Mouse (Mus musculus) heart, postnatal 25 days (tissue): ENCODE measurements around the gene Rbfox2. TPM values are rescaled to one million over a fixed set of nuclear protein-coding genes. Genes with fewer than 3 reads are reported as not detected.
A peak's percentile ranks its signal among the peaks of the same experiment; 100 is the strongest.

ENCODE experiments used
- DNase-seq: peaks from one replicate; pipeline ENCODE4 v3.0.0; 2022; ENCODE audit warnings: low spot score
- intact Hi-C: fragments of 180-260 bp; cut with DNase I; formaldehyde crosslinking; loops from one replicate; pipeline ENCODE4 v1.15.1; 2025
- total RNA-seq, 2 experiments: library from RNA; stranded (reverse); gene quantifications; 2 replicates each; pipeline ENCODE4 v1.2.3; 2021

The Rbfox2 gene
- total RNA-seq, 2 experiments from 2014 or later: 111 to 117 TPM

DNA sequence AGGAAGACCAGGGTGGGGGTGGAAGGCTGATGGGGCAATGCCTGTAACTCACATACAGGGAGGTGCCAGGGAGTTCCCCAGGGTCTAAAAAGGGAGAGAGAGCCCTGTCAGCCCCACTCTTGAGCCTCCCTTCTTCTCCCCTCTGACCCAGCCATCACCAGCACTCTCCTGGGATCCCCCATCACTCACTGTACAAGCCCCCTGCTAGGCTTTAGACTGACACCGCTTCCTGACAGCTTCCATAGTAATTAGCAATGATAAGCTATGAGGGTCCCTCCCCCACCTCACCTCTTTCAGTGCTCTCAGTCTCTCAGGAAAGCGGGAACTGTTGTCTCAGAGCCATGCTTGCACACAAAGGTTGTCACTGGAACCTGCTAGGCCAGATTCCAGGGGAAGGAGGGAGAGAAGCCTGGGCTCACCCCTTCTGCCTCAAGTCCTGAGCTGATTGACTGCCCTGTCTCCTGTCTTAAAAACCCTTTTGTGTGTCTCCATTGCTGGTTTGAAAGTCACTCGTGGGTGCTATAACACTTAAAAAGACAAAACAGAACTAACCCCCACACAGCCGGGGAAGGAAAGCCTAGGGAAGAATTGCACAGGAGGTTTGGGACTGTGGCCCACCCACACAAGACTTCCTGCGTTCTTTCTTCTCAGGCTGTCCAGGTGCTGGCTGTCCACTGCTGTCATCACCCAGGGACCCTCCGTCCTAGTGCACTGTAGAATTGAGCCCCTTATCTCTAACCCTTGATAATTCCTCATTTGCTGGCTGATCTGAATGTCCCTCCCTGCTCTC lies 250.6 kb downstream of the Rbfox2 start:
- intact Hi-C loops: no loop called here
- no peak for DNase-seq

DNA sequence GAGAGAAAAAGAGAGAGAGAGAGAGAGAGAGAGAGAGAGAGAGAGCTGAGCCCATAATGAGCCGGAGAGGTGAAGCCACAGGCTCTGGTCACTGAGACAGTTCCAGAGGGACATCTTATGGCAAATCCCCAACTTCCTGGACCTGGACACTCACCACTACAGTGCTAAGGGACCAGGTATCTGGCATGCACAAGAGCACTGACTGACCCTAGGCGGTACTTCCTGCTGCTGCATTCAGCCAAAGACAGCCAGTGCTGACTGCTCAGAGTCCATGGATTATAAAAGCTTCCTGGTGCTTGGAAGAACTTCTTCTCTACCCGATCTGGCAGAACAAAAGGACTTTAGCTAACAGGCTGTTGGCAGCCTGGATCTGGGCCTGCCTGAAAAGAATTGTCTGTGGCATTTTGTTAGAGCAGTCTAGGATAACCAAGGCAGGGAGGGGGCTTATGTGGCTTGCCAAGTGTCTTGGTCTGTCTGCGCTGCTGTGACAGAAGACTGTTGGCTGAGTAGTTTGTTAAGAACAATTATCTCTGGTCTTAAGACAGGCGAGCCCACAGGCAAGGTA lies 252.1 kb downstream of the Rbfox2 start:
- no peak for DNase-seq
- intact Hi-C loops: no loop called here

DNA sequence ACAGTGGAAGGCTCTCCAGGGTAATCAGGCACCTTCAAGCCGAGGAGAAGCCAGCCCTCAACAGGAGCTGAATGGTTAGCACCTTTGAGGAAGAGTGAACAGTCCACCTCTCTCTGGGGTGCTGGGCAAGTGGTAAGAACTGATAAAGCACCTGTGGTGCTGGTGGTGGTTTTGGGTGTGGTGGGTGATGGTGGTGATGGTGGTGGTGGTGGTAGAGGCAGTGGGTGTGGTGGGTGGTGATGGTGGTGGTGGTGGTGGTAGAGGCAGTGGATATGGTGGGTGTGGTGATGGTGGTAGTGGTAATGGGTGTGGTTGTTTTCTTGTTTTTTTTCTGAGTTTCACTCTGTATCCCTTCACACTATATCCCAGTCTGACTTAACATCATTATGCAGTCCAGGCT lies 253.8 kb downstream of the Rbfox2 start:
- no peak for DNase-seq
- intact Hi-C loops: no loop called here

DNA sequence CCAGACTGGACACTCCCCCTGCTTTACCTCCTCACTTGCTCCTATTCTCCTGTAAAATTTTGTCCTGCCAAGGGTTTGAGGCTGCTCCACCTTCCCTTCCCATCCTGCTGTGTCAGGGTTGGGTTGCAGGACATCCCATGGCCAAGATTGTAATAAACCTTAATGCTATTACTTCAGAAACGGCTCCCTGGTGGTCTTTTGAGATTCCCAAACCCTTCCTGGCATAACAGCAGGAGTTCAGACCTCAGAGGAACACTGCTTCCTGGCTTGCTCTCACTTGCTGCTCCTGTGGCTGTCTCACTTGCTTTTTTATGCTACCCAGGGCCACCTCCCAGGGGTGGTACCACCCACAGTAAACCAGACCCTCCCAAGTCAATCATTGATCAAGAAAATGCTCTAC lies 254.6 kb downstream of the Rbfox2 start:
- intact Hi-C loops: no loop called here
- no peak for DNase-seq

DNA sequence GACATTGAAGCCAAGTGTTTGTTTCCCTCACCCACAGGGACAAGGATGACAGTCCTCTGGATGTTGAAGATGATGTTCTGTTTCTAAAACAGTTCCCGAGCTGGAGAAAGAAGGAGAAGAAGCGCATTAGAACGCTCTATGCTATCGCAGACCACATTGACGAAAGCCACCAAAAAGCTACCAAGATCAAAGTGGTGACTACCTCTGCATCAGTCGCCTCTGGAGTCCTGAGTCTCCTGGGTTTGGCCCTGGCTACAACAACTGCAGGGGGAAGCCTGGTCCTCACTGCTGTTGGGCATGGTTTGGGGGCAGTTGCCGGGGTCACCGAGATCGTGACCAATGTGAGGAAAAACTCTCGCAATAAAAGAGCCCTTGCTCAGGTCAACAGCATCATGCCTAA lies 256.2 kb downstream of the Rbfox2 start, which contains the start of gene Mb:
Gene Mb, minus strand, starts transcription at position 101 of the 400 bp plus-strand sequence.
- DNase-seq: no peak
- intact Hi-C loops: no loop called here

DNA sequence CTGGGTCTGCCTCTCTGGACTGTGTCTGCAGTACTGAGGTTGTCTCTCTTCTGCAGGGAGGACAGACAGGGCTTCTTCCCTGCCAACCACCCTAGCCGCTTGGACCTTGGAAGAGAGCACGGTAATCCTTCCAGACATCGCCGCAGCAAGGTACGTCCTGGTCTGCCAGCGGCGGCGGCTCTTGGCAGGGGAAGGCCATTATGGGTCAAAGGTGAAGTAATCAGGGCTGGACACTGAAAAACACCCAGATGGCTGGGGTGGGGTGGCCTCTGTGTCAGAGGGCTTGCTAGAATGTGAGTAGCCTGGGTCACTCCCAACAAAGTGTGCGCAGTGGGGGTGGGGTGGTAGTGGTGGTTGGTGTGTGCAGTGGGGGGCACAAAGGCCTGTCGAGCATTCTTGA lies 261.2 kb downstream of the Rbfox2 start:
- intact Hi-C loops: no loop called here
- no peak for DNase-seq

DNA sequence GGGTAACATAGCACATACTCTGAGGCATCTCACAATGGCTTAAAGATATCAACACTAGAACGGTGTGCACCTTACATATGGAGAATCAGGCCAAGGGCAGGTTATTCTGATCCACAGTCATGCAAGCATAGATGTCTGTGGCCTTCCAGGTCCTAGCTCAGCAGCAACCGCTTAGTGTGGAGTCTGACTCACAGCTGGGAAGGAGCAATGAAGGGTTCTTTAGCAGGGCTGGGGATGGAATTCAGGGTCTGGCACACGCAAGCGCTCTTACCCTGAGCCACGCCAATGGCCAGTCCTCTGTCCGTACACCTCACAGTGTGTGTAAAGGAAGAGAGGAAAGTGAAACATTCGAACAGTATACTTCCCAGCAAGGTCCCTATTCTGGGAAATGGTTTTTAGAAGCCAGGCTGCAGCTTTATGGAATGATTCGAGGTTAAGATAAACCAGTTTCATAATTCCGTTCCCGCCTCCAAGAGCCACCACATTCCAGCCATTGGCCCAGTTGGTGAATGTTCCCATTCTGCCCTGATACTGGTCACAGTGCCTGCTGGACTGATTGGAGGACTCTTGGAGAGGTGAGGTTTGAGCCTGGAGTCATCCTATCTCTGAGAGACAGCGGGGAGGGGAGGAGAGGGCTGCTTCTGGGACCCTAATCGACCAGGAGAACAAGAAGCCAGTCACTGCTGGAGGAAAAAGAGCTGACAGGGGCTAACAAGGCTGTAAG lies 262.0 kb downstream of the Rbfox2 start, which contains the start of gene Apol6:
Gene Apol6, plus strand, starts transcription at position 133 of the 724 bp plus-strand sequence.
- DNase-seq: no peak
- intact Hi-C loops: no loop called here

DNA sequence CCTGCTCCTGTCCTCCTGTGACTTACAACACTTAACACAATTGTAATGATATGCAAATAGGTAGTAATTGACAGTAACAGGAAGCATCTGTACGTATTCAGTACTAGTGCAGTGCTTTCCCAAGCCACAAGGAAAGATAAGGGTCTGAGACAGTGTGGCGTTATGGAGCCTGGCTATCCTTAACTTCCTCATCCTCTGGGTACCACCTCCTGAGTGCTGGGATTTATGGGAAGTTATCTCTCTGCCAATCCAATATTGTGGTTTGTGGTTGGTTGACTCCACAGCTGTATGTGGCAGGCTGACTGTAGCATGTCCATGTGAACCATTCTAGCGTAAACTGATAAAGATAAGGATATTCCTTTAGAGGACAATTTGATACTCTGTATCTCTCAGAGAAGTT lies 266.0 kb downstream of the Rbfox2 start:
- no peak for DNase-seq
- intact Hi-C loops: no loop called here

DNA sequence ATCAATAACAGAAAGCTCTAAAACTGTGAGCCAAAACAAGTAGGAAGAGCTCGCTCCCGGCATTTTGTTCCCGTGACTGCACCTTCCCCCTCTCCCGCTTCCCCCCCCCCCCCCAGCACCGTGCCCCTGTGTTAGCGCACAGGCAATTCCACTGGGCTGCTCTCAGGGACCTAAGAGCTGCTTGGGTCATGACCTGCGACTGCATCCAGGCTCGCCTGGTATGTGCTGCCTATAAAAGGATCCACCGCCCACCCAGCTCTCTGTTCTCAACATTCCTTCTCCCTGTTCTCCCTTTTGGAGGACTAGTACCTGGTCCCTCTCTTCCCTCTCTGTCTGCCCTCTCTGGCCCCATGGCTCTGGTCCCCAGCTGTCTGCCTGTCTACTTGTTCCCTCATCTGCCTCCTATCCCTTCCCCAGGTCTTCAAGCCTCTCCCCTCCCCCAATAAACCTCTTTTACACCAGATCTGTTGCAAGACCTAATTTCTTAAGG lies 267.5 kb downstream of the Rbfox2 start:
- intact Hi-C loops: loop anchor here (5.0 kb wide), 1 partner anchor 178 kb away; no protein-coding TSS in a partner anchor
- DNase-seq: no peak

DNA sequence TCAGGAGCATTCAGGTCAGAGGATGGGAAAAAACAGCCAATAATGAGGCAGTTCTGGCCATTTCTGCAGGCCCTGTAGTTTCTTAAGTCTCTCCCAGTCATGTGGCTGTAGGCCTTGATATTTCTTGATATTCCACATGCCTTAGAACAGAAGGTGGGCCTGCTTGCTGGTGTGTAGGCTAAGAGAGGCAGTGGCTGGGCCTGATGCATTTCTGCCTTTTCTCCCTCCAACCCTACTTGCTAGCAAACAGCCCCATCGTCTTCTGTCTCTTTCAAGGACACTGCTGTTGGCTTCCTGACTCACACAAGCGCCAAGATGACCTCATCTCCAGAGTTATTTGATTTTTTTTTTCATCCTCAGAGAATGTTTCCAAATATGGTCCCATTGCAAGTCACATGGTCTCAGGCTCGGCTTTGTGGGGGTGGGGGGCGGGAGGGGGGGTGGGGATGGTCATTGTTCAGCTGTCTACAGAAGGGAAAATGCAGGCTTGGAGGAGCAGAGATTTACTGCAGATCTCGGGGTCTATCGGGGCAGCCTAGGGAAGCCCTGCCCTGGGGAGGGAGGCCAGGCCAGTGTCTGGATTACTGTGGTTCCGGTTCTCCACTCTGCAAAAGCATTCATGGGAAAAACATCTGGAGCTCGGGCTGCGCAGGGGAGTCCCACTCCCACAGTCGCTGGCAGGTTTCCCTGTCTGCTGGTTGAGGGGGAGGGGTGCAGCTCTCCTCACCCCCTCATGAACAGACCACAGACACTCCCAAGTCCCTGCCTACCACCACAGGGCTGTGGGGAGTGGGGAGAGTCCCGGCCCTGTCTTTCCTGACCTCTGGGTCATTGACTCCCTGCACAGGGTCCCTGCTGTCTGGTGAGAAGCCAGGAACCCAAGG lies 269.3 kb downstream of the Rbfox2 start:
- intact Hi-C loops: loop anchor here (5.0 kb wide), 1 partner anchor 180 kb away; no protein-coding TSS in a partner anchor
- peak; percentile 84 for DNase-seq

DNA sequence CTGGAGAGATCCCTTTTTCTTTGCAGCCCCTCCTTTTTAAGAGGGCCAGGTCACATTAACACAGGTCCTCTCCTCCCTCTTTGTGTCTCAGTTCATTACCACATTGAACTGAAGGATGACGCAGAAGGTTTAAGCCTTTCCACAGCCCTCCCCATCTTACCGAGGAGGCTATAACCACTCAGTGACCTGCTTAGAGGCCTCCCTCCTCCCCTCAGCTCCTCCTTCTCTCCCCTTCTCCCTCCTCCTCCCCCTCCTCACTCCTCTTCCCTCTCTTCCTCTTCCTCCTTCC lies 269.9 kb downstream of the Rbfox2 start:
- DNase-seq: no peak
- intact Hi-C loops: loop anchor here (5.0 kb wide), 1 partner anchor 180 kb away; no protein-coding TSS in a partner anchor

DNA sequence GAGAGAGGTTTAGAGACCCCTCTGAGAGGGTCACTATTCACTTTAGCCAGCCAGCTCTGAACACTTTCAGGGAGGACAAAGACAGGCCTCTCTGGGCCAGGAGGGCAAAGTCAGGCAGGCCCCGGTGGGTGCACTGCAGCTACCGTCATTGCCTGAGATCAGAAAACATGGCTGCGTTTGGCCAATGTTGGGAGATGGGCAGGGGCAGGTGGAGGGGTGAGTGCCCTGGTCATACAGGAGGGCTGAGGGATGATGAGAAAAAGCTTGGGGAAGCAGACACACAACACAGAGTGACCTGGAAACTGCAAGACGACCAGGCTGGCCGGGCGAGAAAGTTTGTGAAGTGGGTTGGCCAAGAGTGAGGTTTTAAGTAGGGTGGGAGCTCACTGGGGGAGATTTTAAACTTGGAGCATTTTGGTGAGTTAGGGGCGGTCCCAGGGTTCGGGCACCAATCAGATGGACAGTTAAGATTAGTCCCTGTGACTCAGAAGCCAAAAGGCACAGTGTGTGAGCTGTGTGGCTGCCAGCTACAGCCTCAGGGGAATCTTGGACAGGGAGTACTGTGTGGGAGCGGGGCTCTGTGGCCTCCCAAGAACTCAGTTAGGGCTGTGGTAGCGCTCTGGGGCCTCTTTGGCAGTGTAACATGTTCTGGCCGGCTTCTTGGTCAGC lies 270.4 kb downstream of the Rbfox2 start:
- DNase-seq: peak; percentile 89
- intact Hi-C loops: loop anchor here (5.0 kb wide), 1 partner anchor 181 kb away; no protein-coding TSS in a partner anchor

DNA sequence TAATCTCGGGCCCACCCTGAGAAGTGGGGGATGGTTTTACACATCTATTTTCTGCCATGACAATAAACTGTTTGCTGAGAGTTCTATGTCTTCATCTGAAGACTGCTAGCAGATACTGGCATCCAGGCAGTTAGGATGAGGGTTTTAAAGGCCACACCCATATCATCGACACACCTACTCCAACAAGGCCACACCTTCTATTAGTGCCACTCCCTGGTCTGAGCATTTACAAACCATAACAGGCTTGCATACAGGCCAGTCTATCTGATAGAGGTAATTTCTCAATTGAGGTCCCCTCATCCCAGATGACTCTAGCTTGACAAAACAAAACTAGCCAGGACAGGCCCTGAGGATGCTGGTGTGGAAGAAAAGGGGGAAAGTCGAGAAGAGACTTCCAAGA lies 271.2 kb downstream of the Rbfox2 start:
- DNase-seq: no peak
- intact Hi-C loops: loop anchor here (5.0 kb wide), 1 partner anchor 182 kb away; no protein-coding TSS in a partner anchor

DNA sequence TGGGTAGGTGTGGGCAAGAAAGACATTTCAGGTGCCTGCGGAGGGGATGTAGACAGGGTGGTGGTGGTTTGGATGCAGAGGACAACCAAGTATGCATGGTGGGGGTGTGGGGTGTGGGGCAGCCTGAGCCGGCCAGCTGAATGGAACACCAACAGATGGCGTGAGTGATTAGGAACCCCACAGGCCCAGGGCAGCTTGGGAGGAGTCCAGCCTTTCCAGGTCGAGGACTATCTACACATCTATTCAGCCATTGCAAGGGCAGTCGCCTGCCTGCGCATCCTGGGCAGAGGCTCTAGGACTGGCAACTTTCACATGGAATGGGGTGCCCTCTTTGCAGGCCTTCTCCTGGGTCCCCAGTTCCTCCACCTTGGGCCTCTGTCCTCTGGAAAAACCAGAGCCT lies 272.3 kb downstream of the Rbfox2 start:
- intact Hi-C loops: no loop called here
- no peak for DNase-seq

DNA sequence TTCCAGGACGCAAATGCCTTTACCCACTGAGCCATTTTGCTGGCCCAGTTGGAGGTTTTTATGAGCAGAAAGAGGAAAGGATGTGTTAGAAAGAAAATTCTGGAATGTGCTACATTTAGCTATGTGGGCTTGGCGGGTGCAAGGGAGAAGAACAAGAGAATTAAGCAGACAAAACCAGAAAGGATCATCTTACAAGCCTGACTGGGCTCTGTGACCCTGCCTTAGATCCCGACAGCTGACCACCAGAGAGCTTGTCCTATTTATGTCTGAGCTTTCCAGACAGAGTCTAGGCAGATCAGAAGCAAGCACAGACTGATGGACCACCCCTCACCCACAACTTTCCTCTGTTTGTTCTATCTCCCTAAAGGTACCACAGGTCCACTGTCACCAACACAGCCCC lies 275.5 kb downstream of the Rbfox2 start:
- intact Hi-C loops: no loop called here
- DNase-seq: no peak

DNA sequence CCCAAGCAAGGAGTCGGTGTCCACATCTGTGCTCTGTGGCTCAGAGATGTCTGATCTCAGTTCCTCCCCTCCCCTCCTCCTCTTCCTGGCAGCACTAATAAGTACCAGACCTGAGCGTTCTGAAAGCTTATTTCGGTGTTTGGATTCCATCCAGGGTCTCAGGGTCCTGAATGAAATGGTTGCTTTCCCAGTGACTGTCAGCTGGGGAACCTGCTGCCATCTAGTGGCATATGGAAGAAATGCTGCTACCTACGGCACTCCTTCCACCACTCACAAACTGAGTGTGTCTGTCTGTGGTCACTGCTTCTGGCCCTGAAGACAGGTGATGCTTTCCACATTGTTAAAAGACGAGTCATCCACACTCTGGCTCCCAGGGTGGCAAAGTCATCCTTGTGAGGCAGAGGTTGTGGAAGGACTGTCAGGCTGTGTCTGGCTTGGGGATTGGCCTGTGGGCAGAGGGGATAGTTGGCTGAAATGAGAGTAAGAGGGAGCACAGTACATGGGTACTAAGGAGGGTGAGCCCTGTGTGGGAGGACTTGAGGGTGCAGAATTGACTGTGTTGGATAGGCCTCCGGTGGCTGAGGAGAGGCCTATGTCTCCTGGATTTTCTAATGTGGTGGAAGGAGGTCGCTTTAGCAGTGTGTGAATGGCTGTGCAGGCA lies 277.3 kb downstream of the Rbfox2 start:
- no peak for DNase-seq
- intact Hi-C loops: loop anchor here (5.0 kb wide), 1 partner anchor 57 kb away; no protein-coding TSS in a partner anchor
